Mouse (Mus musculus): ENCODE measurements around the gene Dus1l.

- TF ChIP-seq CTCF (IDR thresholded peaks at IDR 0.05; ENCODE audit: borderline replicate concordance, control insufficient read depth, extremely low read depth, insufficient read depth, low read length, poor library complexity) (no peak), POLR2A (IDR thresholded peaks at IDR 0.05; ENCODE audit: control insufficient read depth, extremely low read depth, insufficient read depth, low read length, poor library complexity) (no peak)
Observed at GRCm38 (mm10) chr11:120789355-120789754, 6.8 kb downstream of the Dus1l start.
